8 mouse cellular contexts compared by ENCODE assay signal in the genomic region with DNA sequence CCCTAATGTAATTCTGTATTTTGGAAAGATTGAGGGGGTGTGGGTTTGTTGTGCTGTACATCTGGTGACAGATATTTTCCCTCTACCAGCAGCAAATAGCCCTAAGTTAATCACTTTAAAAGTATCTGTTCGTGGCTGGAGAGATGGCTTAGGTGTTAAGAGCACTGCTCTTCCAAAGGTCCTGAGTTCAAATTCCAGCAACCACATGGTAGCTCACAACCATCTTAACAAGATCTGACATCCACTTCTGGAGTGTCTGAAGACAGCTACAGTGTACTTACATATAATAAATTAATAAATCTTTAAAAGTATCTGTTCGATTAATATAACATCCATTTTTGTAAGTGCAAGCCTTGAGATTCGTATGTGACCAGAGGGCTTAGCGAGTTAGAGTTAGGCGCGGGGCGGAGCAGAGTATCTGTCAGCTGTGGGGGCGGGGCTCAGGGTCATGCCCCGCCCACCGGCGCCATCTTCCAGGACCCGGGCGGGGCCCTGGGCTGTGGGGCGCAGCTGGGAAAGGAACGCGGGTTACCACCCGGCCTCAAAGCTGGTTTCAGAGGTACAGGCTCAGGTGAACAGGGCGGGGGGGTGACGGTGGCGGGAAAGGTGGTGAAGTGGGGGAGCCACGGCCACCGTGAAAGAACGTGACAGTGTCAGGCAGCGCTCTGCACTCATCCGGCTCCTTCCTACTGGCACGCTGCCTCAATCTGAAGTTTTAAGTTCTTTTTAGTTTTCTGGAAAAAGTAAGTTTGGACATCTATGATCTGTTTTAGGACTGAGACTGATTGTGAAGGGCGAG. TPM values are rescaled to one million over a fixed set of nuclear protein-coding genes. Genes with fewer than 3 reads are reported as not detected.
DNase-seq lines count a peak whose midpoint lies in the region; ATAC-seq lines count a peak whose summit lies in the region.

Gene Rit1 (plus strand): TSS at position 440 of the 799 bp plus-strand sequence.

- ATAC-seq in inflammation-experienced regulatory T-cells, adult 6 months: peak; percentile 91
- ATAC-seq in megakaryocyte-erythroid progenitor cell, adult 5-6 weeks (replicated peaks; ENCODE audit: low FRiP score, low TSS enrichment, poor library complexity, severe bottlenecking): peak; percentile 96

- peak; percentile 89 for DNase-seq in adipocyte (ENCODE audit: low spot score)
- peak; percentile 83 for DNase-seq in embryo, embryonic 10 days (ENCODE audit: low spot score)
- peak; percentile 88 for DNase-seq in gastrocnemius, postnatal 14 days
- DNase-seq in left cerebral cortex, postnatal 10 days (ENCODE audit: extremely low spot score in 1 of 2, low spot score in 2 of 2): peak; percentile 64 to 92
- peak; percentile 77 for DNase-seq in right cerebral cortex, postnatal 25 days
- peak; percentile 80 to 87 for DNase-seq in urinary bladder, postnatal 4 days (ENCODE audit: low spot score in 2 of 2)

- intact Hi-C loops in gastrocnemius, postnatal 14 days (cut with DNase I; ENCODE audit: low total_unique reads): no loop called here
- intact Hi-C loops in left cerebral cortex, postnatal 10 days (cut with DNase I): no loop called here

RNA-seq across cellular contexts. Expression of gene Rit1, which starts in this region (rescaled TPM):
- total RNA-seq in gastrocnemius, postnatal 14 days (2021): 10 to 100 TPM; 17.3 to 21.4 TPM
- polyA plus RNA-seq in inflammation-experienced regulatory T-cells, adult 6 months (2017; shearing (Covaris generic)): 10 to 100 TPM; 34.1 to 55.2 (median 40.3) TPM
- 10 to 100 TPM; 42.9 to 55.5 TPM for total RNA-seq in left cerebral cortex, postnatal 10 days (2021)
- 16.7 and 20.0 TPM in 2 replicates for total RNA-seq in megakaryocyte-erythroid progenitor cell, adult 5-6 weeks (2014; fragmentation: Nextera tagmentation)
- total RNA-seq in megakaryocyte-erythroid progenitor cell, adult 5-6 weeks (2017): 9.6 and 22.3 TPM in 2 replicates

Comparison
In these comparisons a context has a peak if more than half of its experiments do, and no peak if none do; other contexts are left out.
1. Peak in every context shown above with its lines: DNase-seq and ATAC-seq.